Mouse (Mus musculus): ENCODE measurements around the gene Smim24.

The Smim24 gene

GRCm38 (mm10) chr10:81392270-81392669 lies 581 bp upstream of the Smim24 start:
- DNase-seq: no peak

GRCm38 (mm10) chr10:81393456-81394063 lies 709 bp downstream of the Smim24 start:
- no peak for DNase-seq

GRCm38 (mm10) chr10:81395127-81395526 lies 2.3 kb downstream of the Smim24 start:
- peak; percentile 78 to 81 for DNase-seq

GRCm38 (mm10) chr10:81395865-81396264 lies 3.0 kb downstream of the Smim24 start:
- DNase-seq: no peak

GRCm38 (mm10) chr10:81396749-81397148 lies 3.9 kb downstream of the Smim24 start:
- no peak for DNase-seq

- no peak for DNase-seq
These were observed 6.4 kb downstream of the Smim24 start for GRCm38 (mm10) chr10:81399296-81399695.

GRCm38 (mm10) chr10:81399798-81400308 lies 7.0 kb downstream of the Smim24 start:
- DNase-seq: no peak

- DNase-seq: peak; percentile 89 to 90
These were observed 7.7 kb downstream of the Smim24 start for GRCm38 (mm10) chr10:81400371-81401204.

GRCm38 (mm10) chr10:81401205-81401520 lies 8.3 kb downstream of the Smim24 start:
- no peak for DNase-seq

- peak; percentile 52 to 65 for DNase-seq
These were observed 8.8 kb downstream of the Smim24 start for GRCm38 (mm10) chr10:81401521-81402226.

GRCm38 (mm10) chr10:81402227-81402765 lies 9.4 kb downstream of the Smim24 start:
- peak in 1 of 2 experiments; percentile 51 for DNase-seq

- DNase-seq: no peak
These were observed 10.7 kb downstream of the Smim24 start for GRCm38 (mm10) chr10:81403511-81403910.

GRCm38 (mm10) chr10:81404082-81404481 lies 11.2 kb downstream of the Smim24 start:
- DNase-seq: no peak

GRCm38 (mm10) chr10:81404720-81405119 lies 11.9 kb downstream of the Smim24 start:
- peak in 1 of 2 experiments; percentile 8 for DNase-seq

- peak; percentile 87 to 89 for DNase-seq
These were observed 12.8 kb downstream of the Smim24 start for GRCm38 (mm10) chr10:81405588-81406201.

- no peak for DNase-seq
These were observed 13.9 kb downstream of the Smim24 start for GRCm38 (mm10) chr10:81406504-81407440.

- DNase-seq: peak; percentile 77 to 85
These were observed 14.9 kb downstream of the Smim24 start for GRCm38 (mm10) chr10:81407539-81408423.

- no peak for DNase-seq
These were observed 15.5 kb downstream of the Smim24 start for GRCm38 (mm10) chr10:81408424-81408729.

- peak; percentile 68 to 76 for DNase-seq
These were observed 16.0 kb downstream of the Smim24 start for GRCm38 (mm10) chr10:81408871-81409291.

- DNase-seq: no peak
These were observed 16.5 kb downstream of the Smim24 start for GRCm38 (mm10) chr10:81409330-81409729.

- DNase-seq: no peak
These were observed 17.5 kb downstream of the Smim24 start for GRCm38 (mm10) chr10:81410350-81410749.
